Mouse (Mus musculus) adrenal gland, postnatal 25 days (tissue): ENCODE data around the gene Mcpt4. TPM values are rescaled to one million over a fixed set of nuclear protein-coding genes. Genes with fewer than 3 reads are reported as not detected.

Source experiments
- microRNA-seq, 2 experiments: library from miRNA; unstranded; fragments of <30 nt; microRNA quantifications; one replicate each; pipeline ENCODE4 v1.2.0; 2021
- total RNA-seq: library from RNA; stranded (reverse); gene quantifications from 2 replicates; pipeline ENCODE4 v1.2.3, GENCODE M21; 2021

The Mcpt4 gene
- total RNA-seq, 1 experiment from 2014 or later, result 0.97 TPM

Small RNA genes within 50 kb of the gene (microRNA-seq; reads per million reads assigned to microRNA genes)
- gene Mir6949, result 0 reads per million in 2 experiments

Other genes starting within 250 kb of the Mcpt4 start
- gene Nfatc4, start 239.2 kb downstream of the Mcpt4 start, total RNA-seq, result 19.9 and 30.5 TPM in 2 replicates
- 10.7 and 13.5 TPM in 2 replicates for gene Nynrin, start 208.3 kb downstream of the Mcpt4 start, total RNA-seq
- gene Cbln3, start 177.9 kb downstream of the Mcpt4 start, total RNA-seq, result 0.15 and 0.24 TPM in 2 replicates
- 21.6 and 25.5 TPM in 2 replicates for gene Khnyn, start 177.4 kb downstream of the Mcpt4 start, total RNA-seq
- 58.1 and 62.6 TPM in 2 replicates for gene Sdr39u1, start 162.0 kb downstream of the Mcpt4 start, total RNA-seq
- 0.49 and 1.2 TPM in 2 replicates for gene Cma1, start 117.6 kb downstream of the Mcpt4 start, total RNA-seq
- not detected in 2 replicates for gene Cma2, start 111.3 kb downstream of the Mcpt4 start, total RNA-seq
- not detected in 2 replicates for gene Mcpt1, start 44.3 kb downstream of the Mcpt4 start, total RNA-seq
- not detected in 2 replicates for gene Mcpt9, start 31.8 kb downstream of the Mcpt4 start, total RNA-seq
- gene Mcpt2, start 20.3 kb downstream of the Mcpt4 start, total RNA-seq, result not detected in 2 replicates
- not detected in 2 replicates for gene Mcpt8, start 23.0 kb upstream of the Mcpt4 start, total RNA-seq
- not detected in 2 replicates for gene Ctsg, start 40.3 kb upstream of the Mcpt4 start, total RNA-seq
- not detected in 2 replicates for gene Gzme, start 58.3 kb upstream of the Mcpt4 start, total RNA-seq
- gene Gzmd, start 70.3 kb upstream of the Mcpt4 start, total RNA-seq, result not detected in 2 replicates
- gene Gzmg, start 97.3 kb upstream of the Mcpt4 start, total RNA-seq, result not detected in 2 replicates
- not detected in 2 replicates for gene Gzmn, start 112.3 kb upstream of the Mcpt4 start, total RNA-seq
- gene Gzmf, start 149.1 kb upstream of the Mcpt4 start, total RNA-seq, result not detected in 2 replicates
- gene Gzmc, start 172.3 kb upstream of the Mcpt4 start, total RNA-seq, result not detected in 2 replicates
- not detected in 2 replicates for gene Gzmb, start 199.9 kb upstream of the Mcpt4 start, total RNA-seq